Mouse (Mus musculus) ES-E14 (cell line): ENCODE data around the gene Zfp704.

Experiments used
- CHD2 ChIP-seq: IDR thresholded peaks from 2 replicates; pipeline ENCODE4 v1.6.1; 2014; ENCODE audit warnings: mild to moderate bottlenecking, low read depth, low read length, inconsistent platforms
- HCFC1 ChIP-seq: IDR thresholded peaks from 2 replicates; pipeline ENCODE4 v1.6.1; 2012; ENCODE audit warnings: low read length, inconsistent platforms, borderline replicate concordance; ENCODE audit not compliant: insufficient read depth
- MAFK ChIP-seq: IDR thresholded peaks from 2 replicates; pipeline ENCODE4 v1.6.1; 2014; ENCODE audit warnings: mild to moderate bottlenecking, low read depth, low read length, inconsistent platforms; ENCODE audit not compliant: insufficient read depth
- ZC3H11A ChIP-seq: IDR thresholded peaks from 2 replicates; pipeline ENCODE4 v1.6.1; 2012; ENCODE audit warnings: low read depth, mild to moderate bottlenecking, inconsistent platforms, low read length, borderline replicate concordance

DNA sequence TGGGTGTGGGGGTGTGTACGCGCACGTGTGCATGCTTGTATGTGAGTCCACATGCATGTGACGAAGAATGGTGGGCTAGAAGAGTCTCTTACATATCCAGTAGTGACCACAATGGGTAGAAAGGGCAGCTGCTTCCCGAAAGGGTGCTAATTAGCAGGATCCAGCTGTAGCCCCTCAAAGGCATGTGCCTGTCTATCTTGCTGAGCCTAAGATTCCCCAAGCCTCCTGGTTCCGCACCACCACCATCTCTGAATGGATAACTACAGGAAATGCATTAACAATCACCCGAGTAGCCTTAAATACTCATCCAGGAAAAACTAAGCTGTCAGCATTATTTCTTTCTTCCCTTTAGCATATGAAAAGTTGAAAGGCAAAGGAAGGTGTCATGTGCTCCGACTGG lies 41.9 kb downstream of the Zfp704 start:
- TF ChIP-seq ZC3H11A (no peak), HCFC1 (no peak), CHD2 (no peak), MAFK (0 out of 2 replicates have a peak, but pooled peaks have one; percentile 40)
